Mouse (Mus musculus): ENCODE results near the gene Cltb. TPM values are rescaled to one million over a fixed set of nuclear protein-coding genes. Genes with fewer than 3 reads are reported as not detected.
A peak's percentile ranks its signal among the peaks of the same experiment; 100 is the strongest.

The Cltb gene
- total RNA-seq, 2 experiments from 2014 or later, result 6.1 to 11.0 TPM

DNA sequence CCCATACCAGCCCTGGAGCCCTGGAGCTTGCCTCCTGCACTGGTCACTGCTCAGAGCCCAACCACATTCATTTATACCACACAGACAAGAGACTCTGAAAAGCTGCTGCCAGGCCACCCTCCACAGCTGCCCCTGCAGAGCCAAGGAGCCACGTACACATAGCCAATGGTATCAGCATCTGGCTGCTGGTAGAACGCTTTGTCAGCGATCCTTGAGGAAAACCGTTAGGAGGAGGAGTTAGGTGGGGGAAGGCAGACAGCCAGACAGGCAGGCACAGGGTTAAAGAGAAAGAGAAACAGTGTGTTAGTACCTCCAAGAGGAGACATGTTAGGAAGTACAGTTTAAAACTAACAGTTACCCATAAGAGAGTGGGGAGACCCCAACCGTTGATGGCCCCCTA is 14.3 kb downstream of the Cltb start:
- no peak for ATAC-seq (replicated peaks; ENCODE audit: poor library complexity)

GRCm38 (mm10) chr13:54596107-54596690 is 14.9 kb downstream of the Cltb start:
- ATAC-seq (replicated peaks; ENCODE audit: poor library complexity), result no peak

- no peak for ATAC-seq (replicated peaks; ENCODE audit: poor library complexity)
Observed at GRCm38 (mm10) chr13:54593617-54594016, 17.5 kb downstream of the Cltb start.

DNA sequence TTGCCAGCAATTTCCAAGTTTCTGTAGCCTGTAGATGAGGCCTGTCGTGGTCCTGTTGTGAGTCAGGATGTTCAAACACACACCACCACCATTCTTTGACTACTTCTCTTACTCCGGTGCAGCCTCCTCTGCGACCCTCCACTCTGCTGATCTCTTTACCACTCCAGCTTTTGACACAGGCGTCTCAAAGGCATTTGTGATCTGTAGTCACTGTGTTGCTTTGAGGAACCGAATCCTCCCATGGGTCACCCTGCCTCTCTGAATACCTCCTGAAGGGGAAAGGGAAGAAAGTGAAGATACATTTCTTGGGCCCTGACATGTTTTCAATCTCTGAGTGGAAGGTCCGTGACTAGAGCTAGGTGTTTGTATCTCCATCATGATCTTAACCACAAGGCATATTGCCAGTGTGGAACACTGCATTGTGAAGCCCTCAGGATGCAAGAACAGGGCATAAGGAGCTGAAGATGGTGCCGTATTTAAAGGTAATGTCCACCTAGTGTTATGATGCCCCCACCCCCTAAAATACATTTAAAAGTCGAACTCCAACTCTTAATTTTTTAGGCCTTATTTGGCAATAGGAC is 19.3 kb downstream of the Cltb start:
- no peak for ATAC-seq (replicated peaks; ENCODE audit: poor library complexity)

- ATAC-seq (replicated peaks; ENCODE audit: poor library complexity), result peak; percentile 93
Observed at GRCm38 (mm10) chr13:54589996-54590951, 20.9 kb downstream of the Cltb start, which contains the start of the genes Nop16 and Higd2a. Nop16 (minus strand) TSS chr13:54590090. Higd2a (plus strand) TSS chr13:54590207.

DNA sequence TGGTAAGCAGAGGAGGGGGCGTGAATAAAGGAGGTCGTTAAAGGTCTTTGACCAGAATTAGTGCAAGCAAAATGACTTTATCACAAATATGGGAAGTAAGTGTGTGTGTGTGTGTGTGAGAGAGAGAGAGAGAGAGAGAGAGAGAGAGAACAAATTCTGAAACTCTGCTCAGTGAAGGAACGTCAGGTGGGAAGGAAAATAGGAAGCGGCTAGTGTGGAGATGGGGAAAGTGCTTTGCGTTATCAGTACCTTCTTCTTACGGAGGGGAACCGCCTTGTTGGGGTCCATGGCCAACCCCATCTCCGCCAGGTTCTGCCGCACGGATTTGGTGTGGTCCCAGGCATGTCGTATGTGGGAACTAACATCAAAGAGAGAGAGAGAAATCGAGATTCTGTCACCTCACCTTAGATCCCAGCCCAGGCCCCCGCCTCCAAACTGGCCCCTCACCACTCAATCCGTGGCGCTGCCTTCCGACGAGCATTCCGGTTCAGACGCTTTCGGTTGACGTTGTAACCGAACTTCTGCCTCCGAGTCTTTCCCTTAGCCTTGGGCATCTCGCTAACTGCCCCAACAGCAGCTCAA is 21.6 kb downstream of the Cltb start:
- ATAC-seq (replicated peaks; ENCODE audit: poor library complexity), result peak; percentile 34

GRCm38 (mm10) chr13:54585831-54586230 is 25.3 kb downstream of the Cltb start:
- no peak for ATAC-seq (replicated peaks; ENCODE audit: poor library complexity)

DNA sequence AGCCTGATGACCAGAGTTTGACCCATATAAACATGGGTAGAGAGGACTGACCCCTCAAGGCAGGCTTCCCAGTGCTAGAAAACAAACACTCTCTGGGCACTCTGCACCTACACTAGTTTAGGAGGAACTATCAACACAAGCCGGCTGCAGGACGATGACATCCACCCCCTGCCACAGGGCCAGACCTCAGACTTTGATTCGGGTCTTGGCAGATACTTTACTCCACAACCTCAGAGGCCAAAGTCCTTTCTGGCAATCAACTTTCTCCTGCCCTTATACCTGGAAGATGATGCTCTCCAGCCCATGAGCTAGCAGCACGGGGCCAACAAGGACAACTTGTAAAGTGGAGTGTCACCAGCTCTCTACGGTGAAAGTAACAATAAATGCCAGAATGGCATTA is 28.3 kb downstream of the Cltb start:
- no peak for ATAC-seq (replicated peaks; ENCODE audit: poor library complexity)

- no peak for ATAC-seq (replicated peaks; ENCODE audit: poor library complexity)
Observed at GRCm38 (mm10) chr13:54582126-54582525, 29.0 kb downstream of the Cltb start.

DNA sequence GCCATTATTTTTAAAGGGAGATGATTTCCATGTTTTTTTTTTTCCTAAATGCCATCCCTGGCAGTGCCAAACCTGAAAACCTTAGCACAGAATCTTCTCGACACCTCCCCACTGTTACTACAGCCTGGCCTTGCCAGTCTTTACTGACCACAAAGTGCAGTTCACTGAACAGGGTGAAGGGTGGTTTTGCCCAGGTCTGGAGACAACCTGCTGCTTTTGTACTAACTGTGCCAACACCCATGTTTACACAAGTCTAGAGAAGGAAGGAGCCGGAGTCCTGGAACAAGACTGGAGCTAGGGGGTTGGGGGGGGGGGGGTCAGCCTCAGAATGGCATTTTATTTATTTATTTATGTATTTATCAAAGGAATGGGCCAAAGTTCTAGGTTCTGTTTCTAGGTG is 29.8 kb downstream of the Cltb start:
- ATAC-seq (replicated peaks; ENCODE audit: poor library complexity), result no peak

DNA sequence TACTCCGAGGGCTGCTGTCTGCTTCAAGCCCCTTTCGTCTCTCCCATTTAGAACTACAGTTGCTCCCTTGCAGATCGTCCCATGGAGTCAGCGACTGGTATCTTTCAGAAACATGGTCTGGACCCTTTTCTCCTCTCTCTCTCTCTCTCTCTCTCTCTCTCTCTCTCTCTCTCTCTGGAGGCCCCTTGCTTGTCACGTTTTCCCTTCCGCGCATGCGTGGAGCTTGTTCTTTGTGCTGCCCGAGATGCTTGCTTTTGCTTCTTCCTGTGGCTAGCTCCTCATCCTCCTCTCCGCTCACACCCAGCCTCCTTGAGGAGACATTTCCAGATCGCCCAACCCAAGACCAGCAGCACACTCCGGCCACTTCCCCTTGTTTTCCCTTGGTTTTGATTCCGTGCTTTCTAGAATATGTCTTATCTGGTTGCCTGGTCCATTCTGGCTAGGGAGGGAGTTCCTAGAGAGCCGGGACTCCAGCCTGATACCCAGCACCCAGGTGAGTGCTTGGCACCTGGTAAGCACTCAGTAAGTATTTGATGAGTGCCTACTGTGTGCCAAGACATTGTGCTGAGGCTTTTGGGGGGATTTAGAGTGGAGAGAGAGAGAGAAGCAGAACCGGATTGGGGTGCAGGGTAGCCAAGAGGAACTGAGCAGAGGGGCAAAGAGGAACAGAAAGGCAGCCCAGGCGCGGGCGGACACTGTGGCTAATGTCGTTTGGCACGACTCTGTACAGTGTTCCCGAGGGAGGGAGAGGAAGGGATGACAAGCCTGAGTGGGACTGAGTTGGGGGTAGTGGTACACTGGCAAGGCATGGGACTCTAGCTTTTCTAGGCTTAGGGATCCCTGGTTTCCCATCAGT is 33.3 kb downstream of the Cltb start:
- ATAC-seq (replicated peaks; ENCODE audit: poor library complexity), result peak; percentile 76

- no peak for ATAC-seq (replicated peaks; ENCODE audit: poor library complexity)
Observed at GRCm38 (mm10) chr13:54575489-54575888, 35.7 kb downstream of the Cltb start.

- ATAC-seq (replicated peaks; ENCODE audit: poor library complexity), result peak; percentile 61
Observed at GRCm38 (mm10) chr13:54574854-54575481, 36.2 kb downstream of the Cltb start, which contains the start of gene Arl10. Arl10 (plus strand) TSS chr13:54575015.

GRCm38 (mm10) chr13:54572621-54573020 is 38.5 kb downstream of the Cltb start:
- ATAC-seq (replicated peaks; ENCODE audit: poor library complexity), result no peak

- ATAC-seq (replicated peaks; ENCODE audit: poor library complexity), result no peak
Observed at GRCm38 (mm10) chr13:54571637-54572036, 39.5 kb downstream of the Cltb start.

DNA sequence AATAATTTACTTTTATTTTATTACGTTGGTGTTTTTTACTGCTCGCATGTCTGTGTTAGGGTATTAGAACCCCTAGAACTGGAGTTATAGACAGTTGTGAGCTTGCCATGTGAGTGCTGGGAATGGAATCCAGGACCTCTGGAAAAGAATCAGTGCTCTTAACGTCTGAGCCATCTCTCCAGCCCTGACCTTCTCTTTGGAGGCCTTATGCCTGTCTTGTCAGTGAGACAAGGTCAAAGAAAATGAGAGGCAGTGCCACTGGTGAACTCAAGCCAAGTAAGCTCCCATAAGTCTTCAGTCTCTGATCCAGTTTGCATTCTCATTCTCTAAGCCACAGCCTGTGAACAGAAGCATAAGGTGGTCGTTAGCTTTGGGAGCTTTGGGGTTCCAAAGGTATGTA is 40.4 kb downstream of the Cltb start:
- ATAC-seq (replicated peaks; ENCODE audit: poor library complexity), result no peak

DNA sequence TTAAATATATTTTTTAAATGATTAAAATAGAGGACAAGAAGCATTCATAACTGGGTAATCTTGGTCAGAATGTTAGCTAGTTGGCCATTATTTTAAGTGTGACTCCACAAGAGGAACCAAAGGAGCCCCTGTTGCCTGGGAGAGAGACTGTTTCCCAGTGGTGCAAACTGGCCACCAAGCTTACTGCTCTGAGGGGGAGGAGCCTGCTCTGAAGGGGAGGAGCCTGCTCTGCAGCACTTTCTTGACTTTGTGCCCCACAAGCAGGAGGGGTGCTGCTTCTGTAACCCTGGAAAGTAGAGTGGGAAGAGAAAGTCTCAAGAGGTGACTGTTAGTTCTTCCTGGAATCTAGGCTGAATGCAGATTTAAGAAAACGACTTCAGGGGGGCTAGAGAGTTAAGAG is 41.9 kb downstream of the Cltb start:
- peak; percentile 32 for ATAC-seq (replicated peaks; ENCODE audit: poor library complexity)

DNA sequence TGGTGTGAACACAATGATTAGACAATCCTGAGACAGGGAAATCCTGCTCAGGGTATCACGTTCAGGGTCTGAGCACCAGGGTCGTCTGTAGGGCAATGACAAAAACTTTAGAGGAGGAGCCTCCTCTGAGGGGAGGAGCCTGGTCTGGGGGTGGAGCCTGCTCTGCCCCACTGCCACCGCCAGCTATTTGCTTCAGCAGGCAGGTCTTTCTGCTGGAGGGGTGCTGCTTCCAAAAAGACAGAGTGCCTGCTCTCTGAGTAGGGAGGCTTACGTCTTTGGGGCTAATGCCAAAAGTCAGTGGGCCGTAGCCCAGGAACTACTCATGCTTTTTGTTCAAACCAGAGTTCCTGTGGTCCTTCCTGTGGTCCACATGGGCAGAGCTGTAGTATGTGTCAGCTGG is 42.8 kb downstream of the Cltb start:
- peak; percentile 47 for ATAC-seq (replicated peaks; ENCODE audit: poor library complexity)

DNA sequence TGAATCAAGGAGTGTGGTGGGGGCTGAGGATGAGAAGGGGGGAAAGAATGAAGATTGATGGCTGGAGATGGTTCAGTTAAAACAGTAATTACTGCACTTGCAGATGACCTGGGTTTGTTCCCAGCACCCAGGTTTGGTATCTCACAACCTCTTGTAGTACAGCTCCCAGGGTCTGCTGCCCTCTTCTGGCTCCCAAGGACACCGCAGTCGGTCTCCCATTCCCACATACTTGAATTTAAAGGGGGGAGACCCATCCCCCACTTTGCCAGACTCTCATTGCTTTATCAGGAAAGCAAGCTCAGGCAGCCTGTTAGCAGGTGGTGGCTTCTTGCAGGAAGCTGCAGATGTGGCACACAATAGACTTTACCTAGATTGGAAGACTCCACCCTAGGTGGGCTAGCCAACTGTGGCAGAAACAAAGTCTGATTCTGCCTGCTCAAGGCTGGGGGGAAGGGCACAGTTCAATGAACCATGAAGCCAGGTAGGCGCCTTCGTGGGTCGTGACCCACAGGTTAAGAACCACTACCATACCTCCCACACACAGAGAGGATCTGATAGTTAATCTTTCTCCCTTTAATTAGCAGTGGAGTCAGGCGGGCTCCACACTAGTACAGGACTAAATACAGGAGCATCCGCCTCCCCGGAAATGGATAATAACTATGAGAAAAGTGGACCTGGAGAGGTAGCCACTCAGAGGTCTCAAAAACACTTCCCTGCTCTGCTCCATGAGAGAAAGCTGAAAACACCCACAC is 45.4 kb downstream of the Cltb start:
- peak; percentile 61 for ATAC-seq (replicated peaks; ENCODE audit: poor library complexity)

All from megakaryocyte progenitor cell, adult 5-6 weeks (primary cell).